Mouse (Mus musculus): ENCODE measurements around the gene Smim26. TPM values are rescaled to one million over a fixed set of nuclear protein-coding genes. Genes with fewer than 3 reads are reported as not detected.

Gene Smim26
- 45.9 TPM for polyA plus RNA-seq (2021)

GRCm38 (mm10) chr2:144593951-144594651 is at the start of gene Smim26:
Gene Smim26, plus strand, starts transcription at chr2:144594054.
- ATAC-seq (peak; percentile 98), DNase-seq (ENCODE audit: low read depth, low spot score) (no peak)
- no peak for TF ChIP-seq CTCF (IDR thresholded peaks at IDR 0.05)
- H3K27me3 ChIP-seq = no peaks in the 10 kb centered on the region
- CTCF ChIA-PET = no interaction called here
- in situ Hi-C loops (cut with MboI; ENCODE audit: low pct_unique_long_range_greater_than_20kb) = loop anchor here (25.0 kb wide), 1 partner anchor 1318 kb away; the partner anchor contains the start of gene Naa20
- POLR2A ChIA-PET = no interaction called here

- in situ Hi-C loops (cut with MboI; ENCODE audit: low pct_unique_long_range_greater_than_20kb) = no loop called here
- H3K27me3 ChIP-seq = no peaks in the 10 kb centered on the region
- POLR2A ChIA-PET = no interaction called here
- ATAC-seq (peak; percentile 86), DNase-seq (ENCODE audit: low read depth, low spot score) (peak; percentile 75)
- peak; percentile 25 for TF ChIP-seq CTCF (IDR thresholded peaks at IDR 0.05)
- CTCF ChIA-PET = no interaction called here
These were observed 49.2 kb upstream of the Smim26 start for GRCm38 (mm10) chr2:144544630-144545029.

DNA sequence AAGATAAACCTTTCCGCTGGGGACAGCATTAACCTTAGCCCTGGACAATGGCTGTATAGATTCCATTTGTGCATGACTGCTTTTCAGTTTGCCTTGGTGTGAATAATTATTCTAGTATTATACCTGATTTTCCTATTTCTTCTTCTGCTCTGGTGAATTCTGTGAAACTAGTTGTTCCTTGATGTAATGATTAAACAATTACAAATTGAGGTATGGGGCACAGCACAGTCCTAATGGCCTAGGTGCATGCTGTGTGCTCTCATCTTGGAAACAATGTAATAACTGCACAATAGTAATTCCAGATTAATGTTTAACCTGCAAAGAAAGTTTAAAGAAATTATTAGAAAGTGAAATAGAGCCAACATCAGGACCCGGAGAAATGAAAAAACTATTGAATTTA is 48.8 kb upstream of the Smim26 start:
- TF ChIP-seq CTCF (IDR thresholded peaks at IDR 0.05) = no peak
- CTCF ChIA-PET = no interaction called here
- in situ Hi-C loops (cut with MboI; ENCODE audit: low pct_unique_long_range_greater_than_20kb) = no loop called here
- no peak for DNase-seq (ENCODE audit: low read depth, low spot score)
- POLR2A ChIA-PET = no interaction called here
- peak; percentile 41 for ATAC-seq
- H3K27me3 ChIP-seq = no peaks in the 10 kb centered on the region

DNA sequence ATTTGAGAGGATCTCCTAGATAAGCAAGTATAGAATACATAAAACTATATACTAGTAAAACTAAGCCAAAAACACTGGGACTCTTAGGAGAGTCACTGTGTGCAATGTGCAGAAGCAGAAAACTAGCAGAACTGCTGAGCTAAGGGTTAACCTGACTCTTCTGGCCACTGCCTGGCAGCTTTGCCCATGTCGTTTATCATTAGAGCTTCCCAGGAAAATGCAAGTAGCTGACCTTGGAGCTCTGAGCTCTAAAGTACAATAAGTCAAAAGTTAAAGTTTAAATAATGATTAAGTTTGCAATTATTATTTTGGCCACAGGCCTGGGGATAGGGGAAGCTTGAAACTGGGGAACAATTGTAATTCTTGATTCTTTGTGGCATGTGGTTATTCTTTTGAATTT is 48.4 kb upstream of the Smim26 start:
- no peak for ATAC-seq
- H3K27me3 ChIP-seq = no peaks in the 10 kb centered on the region
- no peak for TF ChIP-seq CTCF (IDR thresholded peaks at IDR 0.05)
- in situ Hi-C loops (cut with MboI; ENCODE audit: low pct_unique_long_range_greater_than_20kb) = no loop called here
- ChIA-PET CTCF (no interaction called here), POLR2A (no interaction called here)
- DNase-seq (ENCODE audit: low read depth, low spot score) = peak; percentile 47

DNA sequence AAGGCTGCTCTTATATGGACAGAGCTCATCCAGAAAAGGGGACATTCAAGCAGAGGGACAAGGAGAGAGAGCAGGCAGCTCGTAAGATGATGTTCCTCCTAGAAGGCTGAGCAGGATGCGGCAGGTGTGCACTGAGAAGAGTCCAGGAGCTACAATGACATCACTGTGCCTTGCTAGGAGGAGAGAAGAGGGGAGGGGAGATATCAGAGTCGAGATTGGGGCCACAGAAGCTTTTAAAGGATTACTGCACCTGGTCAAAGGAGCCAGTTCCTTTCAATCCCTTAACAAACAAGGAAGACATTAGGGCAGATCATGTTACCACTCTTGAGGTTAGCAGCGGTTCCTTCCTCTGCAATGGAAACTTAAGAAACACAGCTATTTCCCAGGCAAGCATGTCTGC is 46.3 kb upstream of the Smim26 start:
- no peak for TF ChIP-seq CTCF (IDR thresholded peaks at IDR 0.05)
- CTCF ChIA-PET = interaction anchor here (0.8 to 1.1 kb wide), 2 partner anchors 14 to 26 kb away, joined by 3 read pairs; no protein-coding TSS in a partner anchor
- POLR2A ChIA-PET = interaction anchor here (0.8 kb wide), 1 partner anchor 9 kb away, joined by 3 read pairs; the partner anchor contains the start of gene Sec23b
- no peaks in the 10 kb centered on the region for H3K27me3 ChIP-seq
- DNase-seq (ENCODE audit: low read depth, low spot score) (no peak), ATAC-seq (no peak)
- in situ Hi-C loops (cut with MboI; ENCODE audit: low pct_unique_long_range_greater_than_20kb) = no loop called here

- no peaks in the 10 kb centered on the region for H3K27me3 ChIP-seq
- no peak for TF ChIP-seq CTCF (IDR thresholded peaks at IDR 0.05)
- POLR2A ChIA-PET = interaction anchor here (0.8 to 1.9 kb wide), 2 partner anchors 11 to 92 kb away, joined by 3 to 4 read pairs; no protein-coding TSS in a partner anchor
- CTCF ChIA-PET = no interaction called here
- ATAC-seq (peak; percentile 79), DNase-seq (ENCODE audit: low read depth, low spot score) (no peak)
- in situ Hi-C loops (cut with MboI; ENCODE audit: low pct_unique_long_range_greater_than_20kb) = no loop called here
These were observed 43.3 kb upstream of the Smim26 start, which contains the start of gene Rbbp9 for GRCm38 (mm10) chr2:144550529-144550928. Gene Rbbp9, minus strand, starts transcription at chr2:144550869.

DNA sequence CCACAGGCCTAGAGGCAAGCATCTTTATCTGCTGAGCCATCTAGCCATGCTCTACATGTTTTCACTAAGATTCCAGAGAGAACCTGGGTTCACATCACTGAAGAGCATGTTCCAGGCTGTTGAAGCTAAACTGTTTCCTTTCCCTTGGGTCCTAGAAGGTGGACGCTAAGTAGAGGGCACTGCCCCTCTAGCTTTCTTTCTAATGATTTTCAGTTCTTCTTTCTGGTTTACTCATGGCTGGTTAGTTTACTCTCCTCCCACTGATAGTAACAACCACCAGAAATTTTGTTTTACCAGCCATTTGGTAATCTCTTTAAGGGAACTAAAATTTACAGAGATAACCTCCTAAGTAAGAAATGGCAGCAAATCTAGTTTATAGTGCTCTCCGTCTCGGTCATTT is 39.9 kb upstream of the Smim26 start:
- no peak for TF ChIP-seq CTCF (IDR thresholded peaks at IDR 0.05)
- ATAC-seq (no peak), DNase-seq (ENCODE audit: low read depth, low spot score) (no peak)
- POLR2A ChIA-PET = interaction anchor here (0.6 kb wide), 1 partner anchor 394 kb away, joined by 4 read pairs; no protein-coding TSS in a partner anchor
- in situ Hi-C loops (cut with MboI; ENCODE audit: low pct_unique_long_range_greater_than_20kb) = no loop called here
- H3K27me3 ChIP-seq = no peaks in the 10 kb centered on the region
- CTCF ChIA-PET = no interaction called here

DNA sequence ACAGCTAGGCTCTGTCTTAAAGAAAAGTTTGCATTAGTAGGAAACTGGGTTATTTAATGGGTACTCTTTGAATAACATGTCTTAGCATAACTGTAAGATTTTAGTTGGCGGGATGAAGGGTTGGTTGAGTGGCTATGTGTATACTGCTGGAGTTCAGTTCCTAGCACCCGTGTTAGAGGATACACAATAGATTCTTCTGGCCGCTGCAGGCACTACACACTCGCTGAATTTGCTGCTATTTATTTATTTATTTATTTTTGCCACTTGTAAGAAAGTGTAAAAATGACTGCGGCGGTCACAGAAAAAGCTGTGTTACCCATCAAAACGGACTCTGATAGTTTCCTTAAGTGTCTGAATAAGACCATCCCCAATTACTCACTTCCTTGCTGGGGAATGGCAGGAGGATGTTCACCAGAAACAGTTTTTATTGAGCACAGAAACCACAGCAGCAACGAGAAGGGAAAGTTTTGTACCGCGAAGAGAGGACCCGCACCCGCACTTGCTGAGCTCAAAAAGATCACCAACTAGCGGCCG is 38.5 kb upstream of the Smim26 start:
- POLR2A ChIA-PET = interaction anchor here (0.5 kb wide), 1 partner anchor 19 kb away, joined by 6 read pairs; no protein-coding TSS in a partner anchor
- in situ Hi-C loops (cut with MboI; ENCODE audit: low pct_unique_long_range_greater_than_20kb) = no loop called here
- ATAC-seq (peak; percentile 18), DNase-seq (ENCODE audit: low read depth, low spot score) (no peak)
- H3K27me3 ChIP-seq = no peaks in the 10 kb centered on the region
- no peak for TF ChIP-seq CTCF (IDR thresholded peaks at IDR 0.05)
- CTCF ChIA-PET = no interaction called here

DNA sequence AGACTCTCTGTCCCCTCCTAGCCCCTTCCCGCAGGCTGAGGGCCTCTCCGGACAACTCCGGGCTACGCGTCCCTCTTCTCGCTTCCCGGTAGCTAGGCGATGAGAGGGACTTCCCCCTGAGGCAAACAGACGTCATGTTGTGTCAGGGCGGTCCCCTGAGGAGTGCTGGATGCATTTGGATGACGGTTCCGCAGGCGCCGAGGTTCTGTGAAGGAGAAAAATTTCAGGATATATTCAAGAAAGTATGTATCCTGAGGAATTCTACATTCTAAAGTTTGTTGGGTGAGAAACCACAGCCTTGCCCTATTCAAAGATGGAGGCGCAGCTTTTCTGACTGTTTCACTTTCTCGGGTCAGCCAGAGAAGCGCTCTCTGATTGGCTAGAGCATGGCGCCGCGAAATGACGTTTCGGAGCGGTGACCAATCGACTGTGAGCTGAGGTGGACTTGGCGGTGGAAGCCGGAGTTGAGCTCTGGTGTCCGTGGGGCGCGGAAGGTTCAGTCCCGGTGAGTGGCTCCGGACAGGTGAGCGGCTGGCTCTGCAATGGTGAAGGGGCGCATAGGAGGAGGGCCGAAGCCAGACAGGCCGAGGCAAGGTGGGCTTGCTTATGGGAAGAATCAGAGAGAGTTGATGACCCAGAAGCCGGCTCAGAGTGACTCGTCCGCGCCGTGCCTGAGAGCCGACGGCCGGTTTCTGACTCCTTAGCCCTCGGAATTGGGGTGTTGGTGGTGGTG is 37.9 kb upstream of the Smim26 start, which contains the start of gene Sec23b:
TSS of gene Sec23b (plus strand) at position 410 of the 733 bp plus-strand sequence.
- DNase-seq (ENCODE audit: low read depth, low spot score) = peak; percentile 86
- POLR2A ChIA-PET = interaction anchor here (0.5 to 1.4 kb wide), 2 partner anchors 9 to 18 kb away, joined by 3 to 6 read pairs; no protein-coding TSS in a partner anchor
- in situ Hi-C loops (cut with MboI; ENCODE audit: low pct_unique_long_range_greater_than_20kb) = no loop called here
- TF ChIP-seq CTCF (IDR thresholded peaks at IDR 0.05) = no peak
- no peaks in the 10 kb centered on the region for H3K27me3 ChIP-seq
- peak; percentile 97 for ATAC-seq
- CTCF ChIA-PET = no interaction called here

GRCm38 (mm10) chr2:144588723-144589122 is 5.1 kb upstream of the Smim26 start:
- no peak for ATAC-seq
- CTCF ChIA-PET = interaction anchor here (0.7 to 1.4 kb wide), 2 partner anchors 9 to 13 kb away, joined by 3 to 4 read pairs; no protein-coding TSS in a partner anchor

More at GRCm38 (mm10) chr2:144588723-144589122, 5.1 kb upstream of the Smim26 start:
- H3K27me3 ChIP-seq = no peaks in the 10 kb centered on the region
- TF ChIP-seq CTCF (IDR thresholded peaks at IDR 0.05) = peak; percentile 54
- DNase-seq (ENCODE audit: low read depth, low spot score) = no peak
- in situ Hi-C loops (cut with MboI; ENCODE audit: low pct_unique_long_range_greater_than_20kb) = loop anchor here (25.0 kb wide), 1 partner anchor 1324 kb away; the partner anchor contains the start of gene Naa20
- POLR2A ChIA-PET = no interaction called here

Measured in Patski (cell line).